Mouse (Mus musculus) forebrain, embryonic 10.5 days (tissue): ENCODE measurements around the gene Fastk. TPM values are rescaled to one million over a fixed set of nuclear protein-coding genes. Genes with fewer than 3 reads are reported as not detected.
A peak's percentile ranks its signal among the peaks of the same experiment; 100 is the strongest.
"Not testable (repeated sequence)": the region's sequence is repeated elsewhere in the genome, so short reads cannot be mapped to it uniquely, and the experiment has no call there.

Experiments
- DNase-seq: peaks from one replicate; pipeline ENCODE4 v3.0.0-alpha.2; 2017; ENCODE audit warnings: low spot score; ENCODE audit errors: extremely low spot score
- H3K27ac ChIP-seq: fragments of 300-500 bp; sonication (generic); 2 replicates; pipeline ENCODE4 v1.5.1; 2016; ENCODE audit warnings: mild to moderate bottlenecking
- H3K27me3 ChIP-seq: fragments of 300-500 bp; sonication (generic); 2 replicates; pipeline ENCODE4 v1.6.1; 2016; ENCODE audit warnings: mild to moderate bottlenecking; ENCODE audit not compliant: poor library complexity, severe bottlenecking
- H3K36me3 ChIP-seq: fragments of 300-500 bp; sonication (generic); replicated peaks from 2 replicates; pipeline ENCODE4 v1.6.1; 2016; ENCODE audit warnings: mild to moderate bottlenecking, moderate library complexity
- H3K4me1 ChIP-seq: fragments of 300-500 bp; sonication (generic); 2 replicates; pipeline ENCODE4 v1.6.1; 2016
- H3K4me3 ChIP-seq: fragments of 300-500 bp; sonication (generic); 2 replicates; pipeline ENCODE4 v1.5.1; 2016; ENCODE audit warnings: mild to moderate bottlenecking, moderate library complexity
- H3K9me3 ChIP-seq: fragments of 300-500 bp; sonication (generic); 2 replicates; pipeline ENCODE4 v1.6.1; 2016; ENCODE audit warnings: mild to moderate bottlenecking, moderate library complexity
- WGBS: fragments of 180-500 bp; shearing (Covaris S2); methylation state at CpG from one replicate; pipeline ENCODE4 v1.1.7; 2016; 5-methylcytosine and 5-hydroxymethylcytosine counted together
- polyA plus RNA-seq: library from polyadenylated mRNA; unstranded; fragments of >200 nt; fragmentation: Nextera tagmentation; extraction: Ambion mirVana; gene quantifications from 2 replicates; pipeline ENCODE4 v1.2.1, GENCODE M21; 2016

Gene Fastk
- polyA plus RNA-seq, 1 experiment from 2014 or later, result 106 TPM

DNA sequence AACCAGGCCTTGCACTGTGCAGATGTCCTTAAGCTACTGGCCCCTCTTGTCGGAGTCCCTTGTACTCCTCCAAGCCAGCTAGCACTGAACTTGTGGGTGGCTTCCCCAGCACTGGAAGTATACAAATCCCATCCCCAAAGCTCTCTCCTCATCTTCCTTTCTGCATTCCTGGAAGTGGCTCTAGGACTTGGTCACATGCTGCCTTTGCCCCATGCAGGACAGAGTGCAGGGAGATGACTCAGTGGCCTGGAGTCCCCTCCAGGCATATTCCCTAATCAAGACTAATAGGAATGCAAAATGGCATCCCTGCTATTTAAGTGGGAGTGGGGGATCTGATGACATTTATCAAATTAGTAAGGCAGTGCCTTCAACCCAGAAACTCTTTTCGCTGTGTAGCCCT, 33.0 kb downstream of the Fastk start:
- Histone ChIP-seq H3K4me1 (peaks cover 35% of the 10 kb centered on the region), H3K36me3 (peaks cover 23% of the 10 kb centered on the region), H3K27ac (no peak overlapping the region), H3K27me3 (peaks cover 10% of the 10 kb centered on the region), H3K4me3 (no peak overlapping the region), H3K9me3 (no peaks in the 10 kb centered on the region)
- DNase-seq, result no peak
- WGBS, result 92% methylated on average over 2 of the region's 2 CpGs

DNA sequence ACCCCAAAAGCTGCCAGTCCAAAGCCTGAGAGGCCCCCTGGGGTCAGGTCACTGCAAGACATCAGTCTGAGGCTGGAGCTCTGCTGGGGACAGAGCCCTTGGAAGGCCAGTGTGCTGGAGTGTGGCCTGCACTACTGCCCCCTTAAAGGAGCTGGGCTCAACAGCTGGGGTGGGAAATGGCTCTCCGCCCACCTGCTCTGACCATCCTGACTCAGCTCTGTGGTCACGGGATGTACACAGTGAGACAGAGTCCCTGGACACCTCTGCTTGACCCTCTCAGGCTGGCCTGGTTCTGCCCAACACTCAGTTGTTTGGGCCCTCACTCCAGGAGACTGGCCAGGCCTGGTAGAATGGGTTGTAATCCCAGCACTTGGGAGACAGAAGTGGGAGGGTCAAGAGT, 35.6 kb downstream of the Fastk start:
- Histone ChIP-seq H3K27ac (no peak overlapping the region), H3K27me3 (no peaks in the 10 kb centered on the region), H3K36me3 (peaks cover 47% of the 10 kb centered on the region), H3K9me3 (no peaks in the 10 kb centered on the region), H3K4me1 (peaks cover 18% of the 10 kb centered on the region; the same call in 1 of the 2 replicates), H3K4me3 (no peak overlapping the region)
- no peak for DNase-seq
- WGBS, result 87% methylated on average over 2 of the region's 2 CpGs

DNA sequence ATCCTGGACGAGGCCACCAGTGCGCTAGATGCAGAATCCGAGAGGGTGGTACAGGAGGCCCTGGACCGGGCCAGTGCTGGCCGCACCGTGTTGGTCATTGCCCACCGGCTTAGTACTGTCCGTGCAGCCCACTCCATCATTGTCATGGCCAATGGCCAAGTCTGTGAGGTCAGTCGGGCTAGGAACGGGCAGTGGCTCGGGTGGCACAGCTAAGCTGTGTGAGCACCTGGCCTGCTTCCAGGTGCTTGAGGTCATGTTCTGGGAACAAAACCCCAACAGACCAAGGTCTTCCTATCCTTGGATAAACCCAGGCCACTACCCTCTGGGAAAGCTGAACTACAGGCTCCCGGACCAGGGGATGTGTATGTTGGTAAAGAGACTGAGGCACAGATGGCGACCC, 36.4 kb downstream of the Fastk start:
- H3K36me3 ChIP-seq, result peaks cover 54% of the 10 kb centered on the region
- WGBS, result 94% methylated on average over 13 of the region's 13 CpGs
- H3K27me3 ChIP-seq, result no peaks in the 10 kb centered on the region
- no peak overlapping the region for H3K4me3 ChIP-seq
- peaks cover 16% of the 10 kb centered on the region; the same call in 1 of the 2 replicates for H3K4me1 ChIP-seq
- H3K27ac ChIP-seq, result no peak overlapping the region
- no peaks in the 10 kb centered on the region for H3K9me3 ChIP-seq
- no peak for DNase-seq

DNA sequence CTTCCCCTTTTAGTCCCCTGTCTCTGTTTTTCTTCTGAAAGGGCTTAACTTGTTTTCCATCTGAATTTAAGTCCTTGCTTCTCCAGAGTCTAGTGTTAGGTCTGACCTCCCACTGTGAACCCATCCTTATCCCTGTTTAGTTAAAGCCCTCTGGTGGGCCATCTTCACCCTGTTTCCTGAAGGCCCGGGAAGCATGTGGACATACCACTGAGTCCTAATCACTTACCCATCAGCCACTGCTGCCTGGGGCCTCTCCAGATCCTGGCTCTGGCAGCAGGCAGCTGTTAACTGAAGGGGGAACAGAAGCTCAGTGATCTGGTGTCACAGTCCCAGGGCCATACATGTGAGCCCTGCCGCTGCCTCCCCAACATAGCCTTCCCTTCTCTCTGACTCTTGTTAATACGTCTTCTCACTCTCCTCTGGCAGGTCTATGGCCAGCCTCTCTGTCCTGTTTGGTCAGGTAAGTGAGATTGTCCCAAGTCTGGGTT, 39.7 kb downstream of the Fastk start:
- 71% methylated on average over 3 of the region's 3 CpGs for whole genome bisulfite sequencing
- peaks cover 86% of the 10 kb centered on the region for H3K36me3 ChIP-seq
- H3K4me1 ChIP-seq, result 0 out of 2 replicates have a peak, but pooled peaks cover 7% of the 10 kb centered on the region
- H3K27me3 ChIP-seq, result no peaks in the 10 kb centered on the region
- no peak overlapping the region for H3K4me3 ChIP-seq
- DNase-seq, result no peak
- H3K9me3 ChIP-seq, result no peaks in the 10 kb centered on the region
- no peak overlapping the region for H3K27ac ChIP-seq

DNA sequence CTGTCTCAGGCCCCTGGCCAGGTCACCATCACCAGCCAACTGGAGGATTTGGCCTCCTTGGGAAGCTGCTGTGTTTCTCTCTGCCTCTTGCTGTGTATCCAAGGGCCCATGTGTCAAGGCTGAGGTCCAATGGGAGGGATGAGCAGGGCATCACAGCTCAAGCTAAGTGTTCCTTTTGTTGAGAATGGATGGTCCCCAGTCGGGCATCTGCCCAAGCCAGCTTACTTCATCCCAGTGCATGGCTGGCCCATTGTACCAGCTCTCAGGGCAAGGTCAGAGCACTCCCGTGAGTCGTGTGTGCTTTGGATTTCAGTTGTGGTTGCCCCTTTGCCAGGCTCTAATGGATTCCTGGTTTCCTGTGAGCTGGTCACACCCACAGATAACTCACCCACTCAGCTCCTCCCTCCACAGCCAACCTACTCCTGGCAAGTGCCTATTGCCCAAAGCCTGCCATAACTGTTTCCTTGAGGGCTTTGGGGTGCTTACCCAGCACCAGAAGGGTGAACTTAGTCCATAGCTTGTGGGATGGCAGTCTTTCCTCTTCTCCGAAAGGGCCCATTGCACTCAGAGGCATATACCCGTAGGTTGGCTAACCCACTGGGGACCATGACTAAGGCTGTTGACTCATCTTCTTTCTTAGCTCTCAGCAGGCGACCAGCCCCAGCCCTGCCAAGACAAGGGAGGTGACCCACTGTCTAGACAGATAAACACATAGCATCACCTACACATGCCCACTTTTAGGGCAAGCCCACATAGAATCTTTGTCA, 40.3 kb downstream of the Fastk start:
- Histone ChIP-seq H3K9me3 (no peaks in the 10 kb centered on the region), H3K36me3 (peaks cover 92% of the 10 kb centered on the region), H3K4me3 (no peak overlapping the region), H3K27me3 (no peaks in the 10 kb centered on the region), H3K27ac (no peak overlapping the region), H3K4me1 (peaks cover 11% of the 10 kb centered on the region; the same call in 1 of the 2 replicates)
- 79% methylated on average over 6 of the region's 6 CpGs for WGBS
- DNase-seq, result no peak

DNA sequence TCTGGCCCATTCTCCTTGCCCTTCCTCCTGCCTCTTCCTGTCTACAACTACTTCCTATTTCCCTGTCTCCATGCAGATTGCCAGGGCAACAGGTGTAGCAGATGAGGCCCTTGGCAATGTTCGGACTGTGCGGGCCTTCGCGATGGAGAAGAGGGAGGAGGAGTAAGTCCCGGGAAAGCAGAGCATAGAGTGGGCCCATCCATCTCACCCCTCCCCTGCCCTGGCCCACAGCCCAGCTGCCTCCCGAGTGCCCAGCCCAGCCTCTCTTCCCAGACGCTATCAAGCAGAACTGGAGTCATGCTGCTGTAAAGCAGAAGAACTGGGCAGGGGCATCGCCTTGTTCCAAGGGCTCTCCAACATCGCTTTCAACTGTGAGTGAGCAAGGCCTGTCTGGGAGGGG, 43.1 kb downstream of the Fastk start:
- Histone ChIP-seq H3K9me3 (no peaks in the 10 kb centered on the region), H3K27me3 (no peaks in the 10 kb centered on the region), H3K4me1 (peaks cover 5% of the 10 kb centered on the region; the same call in 1 of the 2 replicates), H3K27ac (no peak overlapping the region), H3K36me3 (peaks cover 70% of the 10 kb centered on the region), H3K4me3 (no peak overlapping the region)
- DNase-seq, result no peak
- WGBS, result 90% methylated on average over 9 of the region's 9 CpGs

DNA sequence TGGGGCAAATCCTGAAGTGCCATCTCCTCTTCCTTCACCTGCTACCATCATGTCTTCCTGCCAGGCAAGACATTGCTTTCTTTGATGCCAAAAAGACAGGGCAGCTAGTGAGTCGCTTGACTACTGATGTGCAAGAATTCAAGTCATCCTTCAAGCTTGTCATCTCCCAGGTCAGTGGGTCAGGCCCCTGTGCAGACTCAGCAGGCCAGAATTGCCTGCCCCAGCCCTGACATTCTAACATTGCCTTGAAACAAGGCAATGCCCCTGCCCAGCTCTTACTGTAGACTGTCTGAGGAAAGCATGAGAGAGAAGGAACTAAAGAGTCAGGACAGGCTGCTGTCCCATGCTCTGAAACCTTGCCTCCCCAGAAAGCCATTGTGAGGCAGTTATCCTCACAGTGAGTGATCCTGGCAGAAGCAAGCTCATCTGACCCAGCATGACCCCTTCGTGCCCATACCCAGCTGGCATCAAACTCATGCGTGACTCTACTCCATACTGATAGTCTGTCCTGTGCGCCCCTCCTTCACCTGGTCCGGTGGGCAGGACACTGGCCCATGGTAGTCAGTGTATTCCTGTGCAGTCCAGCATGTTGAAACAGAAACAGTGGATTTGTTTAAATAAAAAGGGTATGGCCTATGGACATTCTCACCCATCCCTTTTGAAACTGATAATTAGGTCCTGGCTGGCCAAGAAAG, 44.0 kb downstream of the Fastk start:
- no peak for DNase-seq
- H3K27ac ChIP-seq, result no peak overlapping the region
- H3K4me3 ChIP-seq, result no peak overlapping the region
- H3K9me3 ChIP-seq, result no peaks in the 10 kb centered on the region
- H3K36me3 ChIP-seq, result peaks cover 65% of the 10 kb centered on the region
- WGBS, result 98% methylated on average over 5 of the region's 5 CpGs
- H3K27me3 ChIP-seq, result no peaks in the 10 kb centered on the region
- H3K4me1 ChIP-seq, result peaks cover 5% of the 10 kb centered on the region; the same call in 1 of the 2 replicates

DNA sequence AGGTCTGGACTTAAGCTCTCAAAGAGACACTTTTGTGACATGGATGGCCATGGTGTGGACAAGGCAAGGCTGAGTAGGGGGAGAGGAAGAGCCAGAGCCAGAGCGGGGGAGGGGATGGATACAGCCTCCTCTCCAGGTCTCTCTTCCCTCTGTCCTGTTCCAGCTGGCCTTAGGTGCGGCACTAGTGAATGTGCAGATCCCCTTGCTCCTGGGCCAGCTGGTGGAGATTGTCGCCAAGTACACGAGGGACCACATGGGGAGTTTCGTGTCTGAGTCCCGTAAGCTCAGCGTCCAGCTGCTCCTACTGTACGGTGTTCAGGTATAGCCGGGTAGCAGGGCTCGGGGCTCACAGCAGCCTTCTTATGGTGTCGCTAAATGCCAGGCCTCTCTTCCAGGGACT, 44.7 kb downstream of the Fastk start:
- no peak overlapping the region for H3K4me3 ChIP-seq
- peaks cover 59% of the 10 kb centered on the region for H3K36me3 ChIP-seq
- H3K27me3 ChIP-seq, result no peaks in the 10 kb centered on the region
- H3K27ac ChIP-seq, result no peak overlapping the region
- DNase-seq, result no peak
- WGBS, result 91% methylated on average over 11 of the region's 11 CpGs
- peaks cover 5% of the 10 kb centered on the region; the same call in 1 of the 2 replicates for H3K4me1 ChIP-seq
- no peaks in the 10 kb centered on the region for H3K9me3 ChIP-seq

DNA sequence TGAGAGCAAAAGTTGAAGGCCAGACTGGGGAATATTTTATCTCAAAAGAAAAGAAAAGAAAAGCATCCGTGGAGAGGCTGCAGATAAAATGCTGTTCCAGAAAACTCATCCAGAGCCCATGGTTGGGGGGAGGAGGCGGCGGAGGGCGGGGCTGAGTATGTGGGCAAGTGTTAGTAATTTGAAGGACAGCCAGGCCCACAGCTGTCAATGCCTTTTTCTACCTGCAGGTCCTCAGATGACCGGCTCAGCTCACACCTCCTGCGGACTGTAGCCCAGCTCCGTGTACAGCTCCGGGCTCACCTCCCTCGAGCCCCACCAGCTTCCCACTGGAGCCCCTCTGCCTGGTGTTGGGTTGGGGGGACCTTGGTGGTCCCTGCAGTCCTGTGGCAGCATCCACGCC, 45.4 kb downstream of the Fastk start:
- H3K36me3 ChIP-seq, result peaks cover 54% of the 10 kb centered on the region
- no peaks in the 10 kb centered on the region for H3K9me3 ChIP-seq
- H3K4me1 ChIP-seq, result peaks cover 10% of the 10 kb centered on the region
- H3K4me3 ChIP-seq, result no peak overlapping the region
- no peaks in the 10 kb centered on the region for H3K27me3 ChIP-seq
- H3K27ac ChIP-seq, result no peak overlapping the region
- WGBS, result 89% methylated on average over 10 of the region's 10 CpGs
- DNase-seq, result no peak

DNA sequence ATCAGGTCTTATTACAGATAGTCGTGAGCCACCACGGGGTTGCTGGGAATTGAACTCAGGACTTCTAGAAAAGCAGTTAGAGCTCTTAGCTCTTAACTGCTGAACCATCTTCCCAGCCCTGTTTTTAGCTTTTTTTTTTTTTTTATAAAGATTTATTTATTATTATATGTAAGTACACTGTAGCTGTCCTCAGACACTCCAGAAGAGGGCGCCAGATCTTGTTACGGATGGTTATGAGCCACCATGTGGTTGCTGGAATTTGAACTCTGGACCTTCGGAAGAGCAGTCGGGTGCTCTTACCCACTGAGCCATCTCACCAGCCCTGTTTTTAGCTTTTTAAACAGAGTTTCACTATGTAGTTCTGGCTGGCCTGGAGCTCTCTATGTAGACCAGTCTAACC, 48.8 kb downstream of the Fastk start:
- Histone ChIP-seq H3K36me3 (peaks cover 21% of the 10 kb centered on the region), H3K4me1 (peaks cover 20% of the 10 kb centered on the region)
- not testable (repeated sequence) for H3K27ac ChIP-seq, H3K9me3 ChIP-seq, DNase-seq, H3K27me3 ChIP-seq, H3K4me3 ChIP-seq
- 91% methylated on average over 6 of the region's 6 CpGs for WGBS

DNA sequence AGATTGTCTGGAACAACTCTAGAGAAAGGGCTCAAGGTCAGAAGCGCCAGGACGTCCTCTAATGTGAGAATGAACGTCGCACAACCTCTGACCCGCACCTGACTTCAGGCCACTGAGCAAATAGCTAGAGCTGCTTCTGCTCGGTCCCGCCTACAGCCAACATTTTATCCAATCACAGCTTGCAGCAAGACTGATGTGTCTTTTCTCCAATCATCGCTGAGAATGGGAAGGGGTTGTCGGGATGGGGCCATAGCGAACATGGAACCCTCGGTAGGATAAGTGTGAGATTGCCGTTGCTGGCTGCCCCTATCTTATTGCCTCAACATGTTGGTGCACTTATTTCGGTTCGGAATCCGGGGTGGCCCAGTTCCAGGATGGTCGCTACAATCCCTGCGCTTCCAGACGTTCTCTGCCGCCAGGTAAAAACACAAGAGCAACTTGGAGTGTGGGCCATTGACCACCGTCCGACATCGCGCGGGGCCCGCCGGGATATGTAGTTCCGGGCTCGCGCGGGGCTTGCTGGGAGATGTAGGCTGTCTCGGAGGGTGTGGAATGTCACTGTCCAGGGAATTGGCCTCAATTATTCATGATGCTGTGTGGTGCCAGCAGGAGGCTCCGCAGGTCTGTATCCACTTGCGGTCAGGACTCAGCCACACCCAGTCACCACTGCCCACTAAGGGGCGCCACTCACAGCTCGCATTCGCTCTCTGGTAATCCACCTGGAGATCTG, 50.8 kb downstream of the Fastk start:
- Histone ChIP-seq H3K27ac (peak overlapping the region; percentile 91), H3K27me3 (peaks cover 26% of the 10 kb centered on the region), H3K36me3 (peaks cover 4% of the 10 kb centered on the region), H3K4me3 (peak overlapping the region; percentile 63), H3K4me1 (peaks cover 22% of the 10 kb centered on the region), H3K9me3 (no peaks in the 10 kb centered on the region)
- 2% methylated on average over 36 of the region's 36 CpGs for WGBS
- peak; percentile 93 for DNase-seq

DNA sequence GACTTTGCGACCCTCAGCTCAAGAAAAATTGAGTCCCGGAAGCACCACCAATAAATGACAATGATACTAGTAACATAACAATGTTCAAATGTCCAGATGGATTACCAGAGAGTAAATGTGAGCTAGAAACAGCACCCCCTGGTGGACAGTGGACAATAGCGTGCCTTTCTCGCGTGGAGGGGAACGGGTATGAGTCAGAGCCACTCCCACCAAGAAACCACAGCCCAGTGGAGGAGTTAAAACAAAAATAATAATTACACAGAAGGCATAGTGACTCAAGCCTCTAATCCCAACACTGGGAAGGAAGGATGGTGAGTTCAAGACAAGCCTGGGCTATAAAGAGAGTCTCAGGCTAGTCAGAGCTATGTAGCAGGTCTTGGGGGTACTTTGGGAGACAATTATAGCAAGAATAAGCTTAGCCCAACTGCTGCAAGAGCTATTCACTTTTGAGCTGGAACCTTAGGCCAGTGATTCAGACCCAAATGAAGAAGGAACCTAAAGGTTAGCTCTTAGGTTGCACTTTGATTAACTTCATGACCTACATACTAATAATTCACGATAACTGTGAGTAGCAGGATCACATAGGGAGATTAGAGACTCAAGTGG, 51.6 kb downstream of the Fastk start, which contains the start of gene Abcb8:
Gene Abcb8, plus strand, starts transcription at position 272 of the 606 bp plus-strand sequence.
- peak; percentile 81 for DNase-seq
- Histone ChIP-seq H3K9me3 (no peaks in the 10 kb centered on the region), H3K4me3 (peak within 1 kb of the TSS; percentile 63), H3K36me3 (peaks cover 4% of the 10 kb centered on the region), H3K27me3 (peaks cover 34% of the 10 kb centered on the region), H3K27ac (peak within 1 kb of the TSS; percentile 91), H3K4me1 (peaks cover 30% of the 10 kb centered on the region)
- 18% methylated on average over 7 of the region's 7 CpGs for WGBS
